Mouse (Mus musculus) thymus, postnatal 4 days (tissue): Measurements from ENCODE around the gene Slc41a1.

ENCODE experiments used
- DNase-seq: peaks from one replicate; pipeline ENCODE4 v3.0.0; 2021

Gene Slc41a1

DNA sequence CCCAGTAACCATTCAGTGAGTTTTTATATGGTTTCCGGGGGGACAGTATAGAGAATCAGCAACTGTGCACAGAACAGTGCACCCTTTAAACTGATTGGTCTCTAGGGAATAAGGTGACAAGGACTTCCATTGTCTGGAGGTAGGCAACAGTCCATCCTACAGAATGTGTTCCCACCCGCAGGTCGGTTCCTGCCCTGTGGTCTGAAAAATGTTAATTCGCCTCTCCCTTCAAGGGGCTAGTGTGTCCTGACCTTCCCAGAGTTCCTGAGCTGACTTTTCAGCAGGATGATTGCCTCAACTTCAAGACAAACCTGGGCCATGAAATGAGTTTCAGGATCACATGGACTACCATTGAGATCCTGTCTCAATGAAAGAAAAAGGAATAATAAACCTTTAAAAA, 64.1 kb downstream of the Slc41a1 start:
- no peak for DNase-seq
